Mouse (Mus musculus) lung, adult 18-20 months (tissue): ENCODE results near the gene Guca1b.
A peak's percentile ranks its signal among the peaks of the same experiment; 100 is the strongest.
"Not testable (repeated sequence)": the region's sequence is repeated elsewhere in the genome, so short reads cannot be mapped to it uniquely, and the experiment has no call there.

Source experiments
- DNase-seq, 2 experiments: peaks; one replicate each; pipeline ENCODE4 v3.0.0; 2022; ENCODE audit warnings: mixed read lengths in 2 of 2

Gene Guca1b

DNA sequence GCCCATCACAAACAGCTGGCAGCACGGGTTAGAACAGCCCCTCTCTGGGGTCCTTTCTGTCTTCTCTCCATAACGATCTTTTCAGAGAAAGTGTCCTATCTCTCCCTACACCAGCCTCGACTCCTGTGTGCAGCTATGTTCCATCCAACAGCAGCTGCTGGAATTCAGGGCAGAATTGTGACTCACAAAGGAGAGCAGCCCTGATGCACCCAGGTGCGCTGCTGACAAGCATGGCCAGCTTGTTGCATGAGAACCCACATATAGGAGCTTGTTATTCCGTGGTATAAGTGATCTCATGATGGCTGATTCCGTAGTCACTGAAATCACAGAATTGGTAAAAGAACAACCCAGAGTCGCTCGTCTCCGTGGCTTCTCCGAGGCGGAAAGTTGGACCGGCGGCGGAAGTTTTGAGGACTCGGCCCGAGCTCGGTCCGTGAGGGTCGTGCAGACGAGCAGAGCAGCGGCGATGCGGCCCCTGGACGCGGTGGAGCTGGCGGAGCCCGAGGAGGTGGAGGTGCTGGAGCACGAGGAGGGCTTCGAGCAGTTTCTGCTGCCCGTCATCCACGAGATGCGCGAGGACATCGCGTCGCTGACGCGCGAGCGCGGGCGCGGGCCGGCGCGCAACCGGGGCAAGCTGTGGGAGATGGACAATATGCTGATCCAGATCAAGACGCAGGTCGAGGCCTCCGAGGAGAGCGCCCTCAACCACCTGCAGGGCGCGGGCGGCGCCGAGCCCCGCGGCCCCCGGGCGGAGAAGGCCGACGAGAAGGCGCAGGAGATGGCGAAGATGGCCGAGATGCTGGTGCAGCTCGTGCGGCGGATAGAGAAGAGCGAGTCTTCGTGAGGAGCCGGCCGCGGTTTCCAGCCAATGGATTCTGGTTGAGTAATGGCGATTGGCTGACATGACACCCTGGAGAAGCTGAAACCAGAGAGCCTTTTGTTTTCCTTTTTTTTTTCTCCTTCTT is 25.0 kb downstream of the Guca1b start:
- DNase-seq = peak in 1 of 2 experiments; percentile 15

DNA sequence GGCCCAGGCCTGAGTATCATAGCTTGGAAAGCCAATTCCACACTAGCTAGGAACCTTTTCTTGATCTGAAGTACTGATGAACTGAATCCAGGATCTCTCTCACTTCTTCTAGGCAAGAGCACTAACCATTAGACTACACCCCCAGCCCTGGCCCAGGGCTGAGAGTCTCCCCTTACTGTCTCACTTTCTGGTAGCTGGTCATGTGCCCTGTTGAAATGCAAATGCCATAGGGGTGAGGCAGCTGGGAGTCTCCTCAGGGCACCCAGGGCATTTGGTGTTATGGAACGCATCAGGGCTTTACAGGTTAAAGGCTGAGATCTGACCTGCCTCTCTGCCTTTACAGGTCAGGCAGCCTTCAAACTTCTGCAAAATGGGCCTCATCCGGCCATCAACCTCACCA is 35.0 kb downstream of the Guca1b start:
- DNase-seq = no peak

DNA sequence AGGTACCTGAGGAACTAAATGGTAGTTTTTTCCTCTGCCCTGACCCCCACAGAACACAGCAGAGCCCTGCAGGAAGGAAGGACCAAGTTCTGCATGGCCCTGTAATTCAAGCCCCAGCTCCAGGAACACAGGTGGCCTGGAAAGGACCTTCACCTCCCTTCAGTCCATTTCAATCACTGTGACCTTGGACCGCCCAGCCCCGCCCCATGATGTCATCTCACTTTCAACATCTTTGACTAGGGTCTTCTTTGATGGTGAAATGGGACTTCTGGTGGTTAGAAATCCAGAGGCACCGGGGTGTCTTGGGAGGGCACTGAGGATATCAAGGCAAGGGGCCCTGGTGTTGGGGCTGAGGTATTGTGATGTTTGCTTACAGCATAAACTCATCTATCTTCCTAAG is 36.4 kb downstream of the Guca1b start:
- DNase-seq = no peak

DNA sequence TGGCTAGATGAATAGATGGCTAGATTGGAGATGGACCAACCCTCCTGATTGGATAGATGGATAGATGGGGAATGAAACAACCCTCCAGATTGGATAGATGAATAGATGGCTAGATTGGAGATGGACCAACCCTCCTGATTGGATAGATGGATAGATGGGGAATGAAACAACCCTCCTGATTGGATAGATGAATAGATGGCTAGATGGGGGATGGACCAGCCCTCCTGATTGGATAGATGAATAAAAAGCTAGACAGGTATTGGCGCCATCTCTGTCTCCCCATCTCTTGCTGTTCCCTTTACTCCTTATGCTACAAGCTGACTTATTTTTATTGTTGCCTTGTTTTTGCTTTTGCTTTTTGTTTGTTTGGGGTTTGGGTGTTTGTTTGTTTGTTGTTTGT is 37.4 kb downstream of the Guca1b start:
- DNase-seq = not testable (repeated sequence)

DNA sequence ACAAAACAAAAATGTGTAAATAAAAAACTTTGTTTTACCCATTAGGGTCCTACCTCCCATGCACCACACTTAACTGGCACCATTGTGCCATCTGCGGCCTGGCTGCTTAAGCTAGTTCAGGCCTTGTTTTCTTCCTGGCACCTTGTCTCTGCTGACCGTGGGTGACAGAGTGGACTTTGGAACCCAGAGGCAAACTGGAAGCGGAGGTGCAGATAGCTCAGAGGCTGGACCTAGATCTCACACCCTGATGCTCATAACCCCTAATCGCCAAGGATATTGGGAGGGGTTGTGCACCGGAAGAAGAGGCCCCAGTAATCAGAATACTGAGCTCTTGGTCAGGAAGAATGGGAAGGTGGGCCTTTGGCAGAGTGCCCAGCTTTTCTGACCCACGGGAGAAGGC is 39.0 kb downstream of the Guca1b start:
- DNase-seq = no peak

DNA sequence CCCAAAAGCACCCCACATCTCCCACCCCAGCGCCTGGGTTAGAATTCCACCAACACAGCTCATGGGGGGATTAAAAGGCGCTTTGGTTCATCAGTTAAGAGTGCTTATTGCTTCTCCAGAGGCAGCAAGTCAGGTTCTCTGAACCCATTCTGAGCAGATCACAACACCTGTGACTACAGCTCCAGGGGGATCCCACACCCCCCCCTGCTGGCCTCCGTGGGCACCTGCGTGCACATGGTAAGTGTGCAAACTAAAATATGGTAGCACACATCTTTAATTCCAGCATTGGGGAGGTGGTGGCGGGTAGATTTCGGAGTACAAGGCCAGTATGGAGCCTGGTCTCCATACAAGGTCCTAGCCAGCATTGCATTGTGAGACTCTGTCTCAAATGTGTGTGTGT is 42.1 kb downstream of the Guca1b start:
- DNase-seq = no peak

DNA sequence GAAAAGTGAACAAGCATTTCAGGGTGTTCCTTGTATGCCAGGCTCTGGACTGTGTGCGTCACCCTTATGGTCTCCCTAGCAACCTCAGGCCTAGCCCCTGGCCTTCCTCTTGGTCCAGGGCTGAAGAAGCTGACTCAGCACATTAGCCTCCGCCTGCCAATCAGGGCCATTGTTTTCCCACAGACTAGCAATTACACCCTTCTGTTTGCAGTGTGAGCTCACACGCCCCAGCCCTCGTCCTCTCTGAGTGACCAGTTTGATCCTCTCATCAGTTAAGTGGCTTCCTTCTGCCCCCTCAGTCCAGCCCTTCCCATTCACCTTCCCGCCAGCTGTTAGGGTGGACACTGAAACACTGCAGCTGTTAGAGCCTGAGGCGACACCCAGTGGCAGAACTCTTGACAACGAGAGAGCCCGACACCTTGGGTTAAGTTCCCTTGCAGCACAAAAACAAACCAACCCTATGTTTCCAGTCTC is 43.7 kb downstream of the Guca1b start:
- peak; percentile 60 to 73 for DNase-seq

DNA sequence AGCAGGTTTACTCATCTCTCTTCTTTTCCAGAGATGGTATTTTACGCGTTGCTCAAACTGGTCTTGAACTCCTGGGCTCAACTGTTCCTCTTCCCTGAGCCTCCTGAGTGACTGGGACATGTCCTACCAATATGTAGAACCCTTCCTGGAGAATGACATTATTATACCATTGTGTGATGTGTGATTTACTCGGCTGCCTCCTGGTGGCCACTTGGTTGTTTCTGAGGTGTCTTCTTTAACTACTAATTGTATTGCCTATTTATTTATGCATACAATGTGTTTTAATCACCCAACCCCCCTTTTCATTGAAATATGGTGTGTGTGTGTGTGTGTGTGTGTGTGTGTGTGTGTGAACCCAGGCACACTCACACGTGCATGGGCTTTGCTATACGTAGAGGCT is 45.6 kb downstream of the Guca1b start:
- DNase-seq = no peak

DNA sequence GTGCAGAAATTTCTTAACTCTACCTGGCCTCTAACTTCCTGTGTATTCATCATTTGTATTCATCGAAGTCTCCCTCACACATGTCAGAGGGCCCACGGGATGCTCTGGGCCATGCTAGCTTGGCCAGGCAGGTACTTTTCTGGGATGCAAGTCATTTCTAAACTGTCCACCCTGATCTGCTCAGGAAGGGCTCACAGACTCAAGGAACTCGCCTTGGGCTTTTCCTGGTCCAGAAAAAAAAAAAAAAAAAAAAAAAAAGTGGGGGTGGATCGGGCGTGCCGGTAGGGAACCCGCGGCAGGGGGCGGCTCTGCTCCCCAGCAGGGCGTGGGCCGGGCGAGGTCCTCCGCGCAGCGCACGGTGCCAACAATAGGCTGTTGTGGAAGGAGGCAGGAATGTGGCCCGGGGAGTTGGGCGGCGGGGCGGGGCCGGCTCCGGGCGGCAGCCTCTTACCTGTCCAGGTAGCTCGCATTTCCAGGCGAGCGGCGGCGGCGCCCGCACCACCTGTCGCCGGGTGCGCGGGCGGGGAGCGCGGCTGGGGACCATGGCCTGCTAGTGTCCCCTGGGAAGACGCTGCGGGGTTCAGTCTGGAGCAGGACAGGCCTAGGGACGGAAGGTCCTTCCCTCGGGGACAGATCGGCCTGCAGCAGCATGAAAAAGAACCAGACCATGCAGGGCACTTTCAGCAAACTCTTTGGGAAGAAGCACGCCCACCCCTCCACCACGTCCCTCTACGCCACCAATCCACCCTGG is 51.1 kb downstream of the Guca1b start, which contains the start of gene AI661453:
Gene AI661453 (plus strand): TSS at position 460 of the 751 bp plus-strand sequence.
- peak; percentile 90 to 93 for DNase-seq

DNA sequence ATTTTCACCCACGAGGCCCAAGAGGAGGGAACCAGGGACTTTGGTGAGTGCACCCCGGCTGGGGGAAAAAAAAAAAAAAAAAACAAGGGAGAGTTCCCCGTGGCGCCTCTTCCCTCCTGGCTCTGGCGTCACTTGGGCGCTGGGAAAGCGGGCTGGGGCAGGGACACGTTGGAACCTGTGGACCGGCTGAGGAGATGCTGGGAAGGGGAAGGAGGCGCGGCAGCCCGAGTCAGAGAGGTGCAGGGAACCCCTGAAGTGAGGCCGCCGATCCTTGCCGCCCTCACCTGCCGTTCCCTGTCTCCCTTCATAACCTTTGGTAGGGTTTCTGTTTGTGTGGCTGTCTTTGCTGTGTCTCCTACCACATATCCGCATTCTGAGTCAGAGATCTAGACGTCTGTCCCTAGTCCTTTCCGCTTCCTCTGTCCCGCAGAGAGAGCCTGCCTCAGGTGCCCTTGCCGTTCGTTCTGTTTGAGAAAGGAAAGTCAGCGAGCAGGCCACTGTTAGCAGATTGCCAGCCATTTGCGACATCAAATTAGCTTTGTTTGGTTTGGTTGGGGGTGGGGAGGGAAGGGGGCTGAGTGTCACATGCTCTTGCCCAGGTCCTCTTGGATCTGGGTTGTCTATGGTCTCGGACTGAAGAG is 51.8 kb downstream of the Guca1b start, which contains the start of gene 1700001C19Rik:
Gene 1700001C19Rik (minus strand): TSS at position 470 of the 641 bp plus-strand sequence.
- DNase-seq = peak; percentile 26 to 55

DNA sequence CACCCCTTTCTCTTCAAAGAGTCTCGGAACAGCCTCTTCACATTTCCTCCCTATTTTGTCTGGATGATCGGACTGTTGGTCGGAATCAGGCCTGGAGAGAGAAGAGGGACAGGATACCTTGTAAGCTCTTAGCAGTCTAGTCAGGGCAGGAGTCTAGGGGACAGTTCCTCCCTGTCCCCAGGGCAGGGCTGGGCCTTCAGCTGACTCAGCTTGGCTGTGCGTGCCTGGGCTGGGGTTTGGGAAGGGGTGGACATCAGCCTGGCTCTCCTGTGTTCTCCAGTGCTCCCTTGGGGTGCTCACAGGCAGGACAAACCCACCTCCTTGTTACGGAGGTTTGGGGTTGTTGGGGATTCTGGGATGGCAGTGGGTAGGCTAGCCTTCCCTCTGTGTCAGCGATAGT is 53.4 kb downstream of the Guca1b start:
- DNase-seq = no peak

DNA sequence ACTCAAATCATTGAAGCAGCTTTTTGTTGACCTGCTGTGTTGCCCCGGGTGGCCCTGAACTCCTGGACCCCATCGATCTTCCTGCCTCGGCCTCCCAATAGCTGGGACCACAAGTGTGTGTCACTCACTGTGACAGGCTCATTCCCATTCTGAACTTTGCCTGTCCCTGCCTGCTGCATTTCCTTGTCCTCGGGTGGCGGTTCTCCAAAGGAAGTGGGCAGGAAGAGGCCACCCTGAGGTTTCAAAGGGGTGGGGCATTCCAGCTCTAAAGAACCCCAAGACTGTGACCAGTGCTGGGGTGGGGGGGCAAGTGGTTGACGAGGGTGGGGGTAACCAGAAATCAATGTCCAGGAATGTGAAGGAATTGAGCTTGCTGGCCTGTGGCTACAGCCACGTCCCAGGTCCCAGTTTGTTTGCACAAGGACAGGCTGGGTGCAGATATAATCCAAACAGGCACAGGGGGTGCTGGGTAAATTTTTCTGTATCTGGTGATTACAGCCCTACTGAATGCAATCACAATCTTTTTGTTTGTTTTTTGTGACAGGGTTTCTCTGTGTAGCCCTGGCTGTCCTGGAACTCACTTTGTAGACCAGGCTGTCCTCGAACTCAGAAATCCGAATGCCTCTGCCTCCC is 54.3 kb downstream of the Guca1b start:
- DNase-seq = peak; percentile 47 to 72

DNA sequence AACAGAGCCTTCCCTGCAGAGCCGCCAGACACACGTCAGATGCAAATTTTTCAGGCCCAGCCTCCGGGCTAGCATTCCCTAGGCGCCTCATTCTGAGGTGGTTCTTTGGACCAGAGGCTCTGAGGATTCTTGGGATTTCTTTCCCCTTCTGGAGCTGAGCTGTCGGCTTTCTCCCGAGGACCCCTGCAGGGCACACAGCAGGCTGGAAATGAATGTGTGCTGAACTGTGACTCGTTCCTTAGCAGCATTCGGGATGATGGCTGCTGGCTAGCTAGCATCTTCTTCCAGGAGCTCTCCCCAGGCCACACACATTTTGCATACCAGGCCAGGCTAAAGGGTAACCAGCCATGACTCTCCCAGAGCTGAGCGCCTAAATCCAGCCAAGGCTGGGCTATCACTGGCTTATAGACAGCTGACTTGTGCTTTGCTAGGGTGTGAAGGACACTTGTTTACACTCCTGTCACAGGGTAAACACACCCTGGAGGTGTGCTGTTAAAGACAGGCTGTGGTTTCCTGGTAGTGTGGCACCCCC is 55.2 kb downstream of the Guca1b start:
- DNase-seq = no peak

DNA sequence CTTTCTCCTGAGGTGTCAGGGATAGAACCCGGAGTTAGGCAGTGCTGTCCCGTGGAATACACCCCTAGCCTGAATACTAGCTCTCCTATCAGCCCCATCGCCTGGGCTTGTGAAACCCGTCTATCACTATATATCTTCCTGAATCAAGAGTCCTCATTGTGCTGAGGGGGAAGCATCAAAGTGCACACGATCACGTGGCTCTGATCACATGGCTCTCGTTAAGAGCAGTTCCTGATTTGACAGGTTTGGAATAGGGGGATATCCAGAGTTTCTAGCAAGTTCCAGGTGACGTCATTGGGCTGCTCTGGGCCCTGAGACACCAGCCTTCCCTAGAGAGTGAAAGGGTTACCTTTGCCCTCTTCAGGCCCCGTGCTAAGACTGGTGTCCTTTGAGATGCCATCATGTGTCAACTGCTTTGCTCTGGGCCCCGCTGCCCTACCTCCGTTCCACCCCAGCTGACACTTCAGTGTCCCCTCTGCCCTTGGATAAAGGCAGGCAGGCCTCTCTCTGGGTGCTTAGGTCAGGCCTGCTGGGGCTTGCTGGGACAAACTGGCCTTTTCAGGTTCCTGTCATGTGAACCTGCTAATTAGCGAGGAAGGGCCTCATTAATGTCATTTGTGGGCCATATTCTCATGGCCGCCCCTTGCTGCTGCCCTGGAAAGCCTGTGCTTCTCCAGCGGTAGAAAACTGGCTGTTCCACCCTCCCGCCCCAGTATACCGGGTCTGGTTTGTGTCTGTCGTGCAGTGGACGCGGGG is 56.3 kb downstream of the Guca1b start:
- no peak for DNase-seq

DNA sequence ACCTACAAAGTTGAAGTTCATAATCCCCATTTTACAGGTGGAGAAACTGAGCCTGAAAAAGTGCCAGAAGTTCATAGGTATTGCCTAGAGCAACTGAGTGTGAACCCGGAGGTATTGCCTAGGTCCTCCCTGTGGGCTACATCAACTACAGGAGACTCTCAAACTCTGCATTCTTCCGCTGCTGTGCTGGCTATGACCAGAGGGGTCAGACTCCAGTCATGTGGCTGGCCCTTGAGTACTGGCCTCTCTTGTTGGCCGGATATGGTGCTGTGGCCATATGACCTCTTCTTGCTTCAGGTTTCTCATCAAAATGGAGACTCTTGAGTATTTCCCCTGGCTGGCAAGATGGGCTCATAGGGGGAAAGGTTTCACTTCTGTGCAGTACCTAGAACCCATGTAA is 57.1 kb downstream of the Guca1b start:
- DNase-seq = peak in 1 of 2 experiments; percentile 53
